Mouse (Mus musculus): ENCODE results near the gene 1810024B03Rik. TPM values are rescaled to one million over a fixed set of nuclear protein-coding genes. Genes with fewer than 3 reads are reported as not detected.

Gene 1810024B03Rik
- polyA plus RNA-seq, 2 experiments: 0.57 to 0.81 TPM

DNA sequence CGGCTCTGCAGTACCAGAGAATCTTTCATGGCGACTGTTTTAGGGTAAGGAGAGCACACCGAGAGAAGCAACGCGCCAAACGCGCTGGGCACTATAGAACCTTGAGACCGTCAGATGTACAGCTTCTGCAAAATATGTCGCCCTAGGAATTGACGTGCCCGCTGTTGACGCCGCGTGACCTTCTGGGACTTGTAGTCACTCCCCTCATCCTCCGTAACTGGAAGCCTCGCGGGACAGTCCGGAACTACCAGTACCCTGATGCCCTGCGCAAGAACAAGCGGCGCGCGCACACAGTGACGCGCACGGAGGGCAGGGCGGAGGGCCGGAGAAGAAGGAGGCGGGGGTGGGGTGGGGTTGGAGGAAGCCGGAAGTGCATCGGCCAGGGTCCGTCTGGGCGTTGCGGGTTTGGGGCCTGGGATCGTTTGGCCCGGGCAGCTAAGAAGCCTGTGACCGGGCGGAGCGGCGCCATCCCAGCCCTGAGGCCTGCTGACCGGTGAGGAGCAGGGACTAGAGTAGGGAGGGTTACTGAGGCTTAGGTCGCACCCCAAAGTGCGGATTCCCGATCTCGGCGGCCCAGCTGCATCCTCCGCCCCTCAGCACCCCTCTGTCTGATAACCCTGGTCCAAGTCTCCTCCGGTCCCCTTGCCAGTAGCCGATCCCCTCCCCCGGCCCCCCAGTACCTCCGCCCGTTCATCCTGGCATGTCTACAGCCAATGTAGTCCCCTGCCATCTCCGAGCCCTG lies 39.7 kb upstream of the 1810024B03Rik start, which contains the start of the genes Ciao1 and Tmem127:
TSS of gene Ciao1 (minus strand) at position 225 of the 742 bp plus-strand sequence.
TSS of gene Tmem127 (plus strand) at position 317 of the 742 bp plus-strand sequence.
- peak within 1 kb of the TSS; percentile 91 for H3K9ac ChIP-seq (replicated peaks)
- ATAC-seq (ENCODE audit: insufficient read depth) (peak; percentile 97), DNase-seq (ENCODE audit: low read depth in 3 of 3, low spot score in 3 of 3) (peak; percentile 98 to 99 (median 99))
- H3K27me3 ChIP-seq (ENCODE audit: control insufficient read depth, insufficient read depth, low read length): no peaks in the 10 kb centered on the region
- H3K9me3 ChIP-seq (ENCODE audit: control insufficient read depth, low read length): no peaks in the 10 kb centered on the region
- H3K4me3 ChIP-seq (ENCODE audit: insufficient read depth in 1 of 2, low read depth in 2 of 2, low read length in 2 of 2): peak within 1 kb of the TSS; percentile 84
- peak within 1 kb of the TSS; percentile 75 for H3K27ac ChIP-seq
- under 1% methylated on average over 47 of the region's 53 CpGs for WGBS (ENCODE audit: insufficient replicate concordance)
- peaks cover 19 to 29% of the 10 kb centered on the region in 2 experiments for H3K4me1 ChIP-seq (replicated peaks; ENCODE audit: control insufficient read depth in 2 of 2, insufficient read depth in 2 of 2, low read length in 1 of 2)
- H3K36me3 ChIP-seq (replicated peaks; ENCODE audit: control insufficient read depth, insufficient read depth, low read depth): peaks cover 19% of the 10 kb centered on the region
- TF ChIP-seq EP300 (IDR thresholded peaks at IDR 0.05; ENCODE audit: low read depth): no peak
- no peak for TF ChIP-seq CTCF (IDR thresholded peaks at IDR 0.05; ENCODE audit: low read depth)
- H3K4me2 ChIP-seq (ENCODE audit: low read depth): peak within 1 kb of the TSS; percentile 92

DNA sequence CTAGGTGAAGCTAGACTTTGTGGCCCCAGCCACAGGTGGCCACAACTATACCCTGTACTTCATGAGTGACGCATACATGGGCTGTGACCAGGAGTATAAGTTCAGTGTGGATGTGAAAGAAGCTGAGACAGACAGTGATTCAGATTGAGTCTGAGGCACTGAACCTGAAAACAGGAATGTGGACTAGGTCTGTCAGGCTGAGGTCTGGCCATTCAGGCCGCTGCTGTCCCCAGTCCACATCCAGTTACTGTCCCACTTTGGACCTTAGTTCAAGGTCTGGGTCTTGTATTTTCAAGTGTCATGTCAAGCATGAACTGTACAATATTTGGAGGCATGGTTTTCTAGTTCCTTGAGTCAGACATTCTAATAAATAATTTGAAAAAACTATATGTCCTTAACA lies 32.0 kb upstream of the 1810024B03Rik start:
- ATAC-seq (ENCODE audit: insufficient read depth): no peak
- no peaks in the 10 kb centered on the region for H3K27me3 ChIP-seq (ENCODE audit: control insufficient read depth, insufficient read depth, low read length)
- 84% methylated on average over 2 of the region's 2 CpGs for WGBS (ENCODE audit: insufficient replicate concordance)
- H3K9me3 ChIP-seq (ENCODE audit: control insufficient read depth, low read length): no peaks in the 10 kb centered on the region
- TF ChIP-seq EP300 (IDR thresholded peaks at IDR 0.05; ENCODE audit: low read depth) (no peak), CTCF (IDR thresholded peaks at IDR 0.05; ENCODE audit: low read depth) (no peak)
- peaks cover 66% of the 10 kb centered on the region for H3K36me3 ChIP-seq (replicated peaks; ENCODE audit: control insufficient read depth, insufficient read depth, low read depth)
- DNase-seq (ENCODE audit: low read depth in 3 of 3, low spot score in 3 of 3): no peak
- no peak overlapping the region for H3K27ac ChIP-seq
- H3K4me1 ChIP-seq (replicated peaks; ENCODE audit: control insufficient read depth in 2 of 2, insufficient read depth in 2 of 2, low read length in 1 of 2): no peaks in the 10 kb centered on the region
- H3K4me2 ChIP-seq (ENCODE audit: low read depth): no peak overlapping the region
- H3K4me3 ChIP-seq (ENCODE audit: insufficient read depth in 1 of 2, low read depth in 2 of 2, low read length in 2 of 2): no peak overlapping the region
- H3K9ac ChIP-seq (replicated peaks): no peak overlapping the region

DNA sequence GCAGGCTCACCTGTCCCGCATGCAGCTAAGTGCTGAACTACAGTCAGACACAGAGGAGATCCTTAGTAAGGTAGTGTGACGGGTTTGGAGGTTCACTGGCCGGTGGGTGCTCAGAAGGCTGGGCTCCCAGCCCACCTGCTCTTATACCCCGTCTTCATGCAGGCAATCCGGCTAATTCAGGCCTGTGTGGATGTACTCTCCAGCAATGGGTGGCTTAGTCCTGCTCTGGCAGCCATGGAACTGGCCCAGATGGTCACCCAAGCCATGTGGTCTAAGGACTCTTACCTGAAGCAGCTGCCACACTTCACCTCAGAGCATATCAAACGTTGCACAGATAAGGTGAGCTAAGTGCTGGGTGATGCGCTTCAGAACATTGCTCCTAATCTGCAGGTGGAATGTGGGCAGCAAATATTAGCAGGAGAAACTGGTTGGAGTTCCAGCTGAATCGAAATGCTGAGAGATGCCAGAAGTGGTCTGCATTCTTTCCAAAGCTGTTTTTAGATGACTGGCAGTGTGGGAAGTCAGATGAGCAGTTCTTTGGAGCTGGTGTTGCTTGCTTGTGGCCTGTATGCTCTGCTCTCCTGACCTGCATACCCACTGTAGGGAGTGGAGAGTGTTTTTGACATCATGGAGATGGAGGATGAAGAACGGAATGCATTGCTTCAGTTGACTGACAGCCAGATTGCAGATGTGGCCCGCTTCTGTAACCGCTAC lies 30.0 kb upstream of the 1810024B03Rik start:
- Histone ChIP-seq H3K4me3 (ENCODE audit: insufficient read depth in 1 of 2, low read depth in 2 of 2, low read length in 2 of 2) (no peak overlapping the region), H3K9me3 (ENCODE audit: control insufficient read depth, low read length) (no peaks in the 10 kb centered on the region), H3K27me3 (ENCODE audit: control insufficient read depth, insufficient read depth, low read length) (no peaks in the 10 kb centered on the region), H3K4me2 (ENCODE audit: low read depth) (no peak overlapping the region), H3K27ac (no peak overlapping the region), H3K36me3 (replicated peaks; ENCODE audit: control insufficient read depth, insufficient read depth, low read depth) (peaks cover 76% of the 10 kb centered on the region), H3K9ac (replicated peaks) (no peak overlapping the region), H3K4me1 (replicated peaks; ENCODE audit: control insufficient read depth in 2 of 2, insufficient read depth in 2 of 2, low read length in 1 of 2) (no peaks in the 10 kb centered on the region)
- no peak for DNase-seq (ENCODE audit: low read depth in 3 of 3, low spot score in 3 of 3)
- ATAC-seq (ENCODE audit: insufficient read depth): no peak
- WGBS (ENCODE audit: insufficient replicate concordance): 85% methylated on average over 11 of the region's 11 CpGs
- TF ChIP-seq EP300 (IDR thresholded peaks at IDR 0.05; ENCODE audit: low read depth) (no peak), CTCF (IDR thresholded peaks at IDR 0.05; ENCODE audit: low read depth) (no peak)

DNA sequence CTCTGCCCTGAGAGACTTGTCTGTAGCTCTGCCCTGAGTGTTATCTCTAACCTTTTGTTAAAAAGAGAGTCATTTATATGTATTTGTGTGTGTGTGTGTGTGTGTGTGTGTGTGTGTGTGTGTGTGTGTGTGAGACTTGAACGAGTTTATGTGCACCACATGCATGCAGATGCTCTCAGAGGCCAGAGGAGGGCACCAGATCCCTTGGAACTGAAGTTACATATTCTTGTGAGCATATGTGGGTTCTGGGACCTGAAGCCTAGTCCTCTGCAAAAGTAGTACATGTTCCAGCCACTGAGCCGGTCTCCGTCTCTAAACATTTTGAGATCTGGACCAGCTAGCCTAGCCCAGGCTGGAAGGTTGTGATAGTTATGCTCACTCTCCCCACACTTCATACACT lies 17.2 kb upstream of the 1810024B03Rik start:
- Histone ChIP-seq H3K4me1 (replicated peaks; ENCODE audit: control insufficient read depth in 2 of 2, insufficient read depth in 2 of 2, low read length in 1 of 2) (no peaks in the 10 kb centered on the region), H3K27me3 (ENCODE audit: control insufficient read depth, insufficient read depth, low read length) (no peaks in the 10 kb centered on the region), H3K27ac (no peak overlapping the region), H3K4me2 (ENCODE audit: low read depth) (no peak overlapping the region), H3K4me3 (ENCODE audit: insufficient read depth in 1 of 2, low read depth in 2 of 2, low read length in 2 of 2) (no peak overlapping the region), H3K9ac (replicated peaks) (no peak overlapping the region), H3K36me3 (replicated peaks; ENCODE audit: control insufficient read depth, insufficient read depth, low read depth) (peaks cover 91% of the 10 kb centered on the region), H3K9me3 (ENCODE audit: control insufficient read depth, low read length) (no peaks in the 10 kb centered on the region)
- ATAC-seq (ENCODE audit: insufficient read depth) (no peak), DNase-seq (ENCODE audit: low read depth in 3 of 3, low spot score in 3 of 3) (no peak)
- TF ChIP-seq CTCF (IDR thresholded peaks at IDR 0.05; ENCODE audit: low read depth): peak; percentile 31; the same call in 1 of the 2 replicates
- TF ChIP-seq EP300 (IDR thresholded peaks at IDR 0.05; ENCODE audit: low read depth): no peak
- 88% methylated on average over 3 of the region's 3 CpGs for WGBS (ENCODE audit: insufficient replicate concordance)

DNA sequence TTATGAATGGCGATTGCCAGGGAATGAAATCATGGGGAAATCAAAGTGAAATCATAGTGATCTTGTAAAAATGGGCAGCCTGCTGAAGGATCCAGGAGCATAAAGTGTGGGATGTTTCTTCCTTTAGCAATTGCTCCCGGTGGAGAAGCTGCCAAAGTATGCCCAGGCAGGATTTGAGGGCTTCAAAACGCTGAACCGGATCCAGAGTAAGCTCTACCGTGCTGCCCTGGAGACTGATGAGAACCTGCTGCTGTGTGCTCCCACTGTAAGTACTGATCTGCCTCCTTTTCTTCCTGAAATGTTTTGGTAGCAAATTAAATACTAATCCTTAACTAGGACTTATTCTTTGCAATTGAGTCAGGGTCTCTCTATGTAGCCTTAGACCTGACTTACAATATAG lies 9.7 kb upstream of the 1810024B03Rik start:
- ATAC-seq (ENCODE audit: insufficient read depth) (no peak), DNase-seq (ENCODE audit: low read depth in 3 of 3, low spot score in 3 of 3) (no peak)
- no peaks in the 10 kb centered on the region for H3K4me1 ChIP-seq (replicated peaks; ENCODE audit: control insufficient read depth in 2 of 2, insufficient read depth in 2 of 2, low read length in 1 of 2)
- no peak overlapping the region for H3K4me2 ChIP-seq (ENCODE audit: low read depth)
- H3K9me3 ChIP-seq (ENCODE audit: control insufficient read depth, low read length): no peaks in the 10 kb centered on the region
- 89% methylated on average over 5 of the region's 5 CpGs for WGBS (ENCODE audit: insufficient replicate concordance)
- H3K27me3 ChIP-seq (ENCODE audit: control insufficient read depth, insufficient read depth, low read length): no peaks in the 10 kb centered on the region
- peaks cover 86% of the 10 kb centered on the region for H3K36me3 ChIP-seq (replicated peaks; ENCODE audit: control insufficient read depth, insufficient read depth, low read depth)
- no peak for TF ChIP-seq CTCF (IDR thresholded peaks at IDR 0.05; ENCODE audit: low read depth)
- no peak overlapping the region for H3K27ac ChIP-seq
- no peak overlapping the region for H3K4me3 ChIP-seq (ENCODE audit: insufficient read depth in 1 of 2, low read depth in 2 of 2, low read length in 2 of 2)
- H3K9ac ChIP-seq (replicated peaks): no peak overlapping the region
